Mouse (Mus musculus) heart, postnatal 14 days (tissue): ENCODE measurements around the gene S100a6. TPM values are rescaled to one million over a fixed set of nuclear protein-coding genes. Genes with fewer than 3 reads are reported as not detected.

Source experiments
- DNase-seq, 2 experiments: peaks; one replicate each; pipeline ENCODE4 v3.0.0; 2021 to 2022
- intact Hi-C: fragments of 180-260 bp; cut with DNase I; formaldehyde crosslinking; loops from one replicate; pipeline ENCODE4 v1.15.1; 2025
- long read RNA-seq, 2 experiments: library from polyadenylated mRNA; stranded (forward); transcript quantifications; one replicate each; pipeline ENCODE4 v2.0.0; 2021
- total RNA-seq, 2 experiments: library from RNA; stranded (reverse); gene quantifications; 2 replicates each; pipeline ENCODE4 v1.2.3; 2021

The S100a6 gene
- total RNA-seq = 10 to 100 TPM; 62.2 to 71.0 TPM
- long read RNA-seq, experiment 1, partial matches to known transcripts = 1 of 4 reads
- long read RNA-seq, experiment 1, other reads (novel, unspliced or antisense) = 0 of 4 reads
- long read RNA-seq, experiment 2, transcript S100a6-201 (3 exons, 731 nt) = major isoform, 15 of 15 reads
- long read RNA-seq, experiment 2, partial matches to known transcripts = 0 of 15 reads
- long read RNA-seq, experiment 2, other reads (novel, unspliced or antisense) = 0 of 15 reads

GRCm38 (mm10) chr3:90612728-90613291, at the start of gene S100a6:
TSS of gene S100a6 (plus strand) at chr3:90612882.
- DNase-seq = peak; percentile 73 to 75
- intact Hi-C loops = loop anchor here (10.0 kb wide), 1 partner anchor 198 kb away; no protein-coding TSS in a partner anchor

- intact Hi-C loops = no loop called here
- peak; percentile 27 to 49 for DNase-seq
Observed at GRCm38 (mm10) chr3:90574691-90575090, 38.0 kb upstream of the S100a6 start.

GRCm38 (mm10) chr3:90575320-90575719, 37.4 kb upstream of the S100a6 start:
- intact Hi-C loops = no loop called here
- DNase-seq = no peak

- intact Hi-C loops = no loop called here
- no peak for DNase-seq
Observed at GRCm38 (mm10) chr3:90576351-90577001, 36.2 kb upstream of the S100a6 start.

- intact Hi-C loops = no loop called here
- no peak for DNase-seq
Observed at GRCm38 (mm10) chr3:90579433-90579832, 33.2 kb upstream of the S100a6 start.

GRCm38 (mm10) chr3:90581141-90581540, 31.5 kb upstream of the S100a6 start:
- intact Hi-C loops = loop anchor here (5.0 kb wide), 1 partner anchor 39 kb away; no protein-coding TSS in a partner anchor
- DNase-seq = no peak

DNA sequence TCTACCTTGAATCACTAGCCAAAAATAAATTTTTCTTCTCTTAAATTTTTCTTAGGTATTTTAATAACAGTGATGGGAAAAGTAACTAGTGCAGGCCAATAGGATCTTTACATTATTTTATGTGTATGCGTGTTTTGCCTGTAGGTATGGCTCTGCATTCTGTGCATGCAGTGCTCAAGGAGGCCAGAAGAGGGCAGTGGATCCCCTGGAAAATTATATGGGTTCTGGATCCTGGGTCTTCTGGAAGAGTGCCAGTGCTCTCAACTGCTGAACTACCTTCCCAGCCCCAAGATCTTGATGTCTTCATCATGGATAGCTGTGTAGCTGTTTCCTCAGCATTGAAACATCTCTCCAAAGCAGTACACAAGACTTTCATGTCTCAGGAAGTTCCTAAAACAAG, 30.5 kb upstream of the S100a6 start:
- intact Hi-C loops = loop anchor here (5.0 kb wide), 1 partner anchor 40 kb away; no protein-coding TSS in a partner anchor
- DNase-seq = no peak

GRCm38 (mm10) chr3:90582556-90582955, 30.1 kb upstream of the S100a6 start:
- intact Hi-C loops = loop anchor here (5.0 kb wide), 1 partner anchor 40 kb away; no protein-coding TSS in a partner anchor
- DNase-seq = no peak

DNA sequence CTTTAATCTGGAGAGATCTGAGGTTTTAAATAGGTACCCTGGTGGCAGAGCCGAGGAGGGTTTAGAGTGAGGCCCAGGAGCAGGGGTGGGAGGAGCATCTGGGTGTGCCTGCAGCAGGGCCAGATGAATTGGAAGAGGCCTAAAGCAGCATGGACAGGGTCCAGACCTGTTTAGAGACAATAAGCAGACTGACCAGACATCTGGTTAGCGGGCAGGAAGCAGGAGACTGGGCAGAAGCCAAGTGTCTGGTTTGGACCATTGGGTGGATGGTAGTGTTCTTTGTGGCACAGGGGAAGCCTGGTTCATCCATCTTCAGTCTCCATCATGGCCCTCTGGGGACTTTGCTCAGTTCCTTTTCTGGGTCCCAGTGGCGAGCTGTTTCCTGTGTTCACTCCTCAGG, 28.8 kb upstream of the S100a6 start:
- peak; percentile 36 to 47 for DNase-seq
- intact Hi-C loops = loop anchor here (2.0 to 5.0 kb wide), 2 partner anchors 42 to 59 kb away; no protein-coding TSS in a partner anchor

DNA sequence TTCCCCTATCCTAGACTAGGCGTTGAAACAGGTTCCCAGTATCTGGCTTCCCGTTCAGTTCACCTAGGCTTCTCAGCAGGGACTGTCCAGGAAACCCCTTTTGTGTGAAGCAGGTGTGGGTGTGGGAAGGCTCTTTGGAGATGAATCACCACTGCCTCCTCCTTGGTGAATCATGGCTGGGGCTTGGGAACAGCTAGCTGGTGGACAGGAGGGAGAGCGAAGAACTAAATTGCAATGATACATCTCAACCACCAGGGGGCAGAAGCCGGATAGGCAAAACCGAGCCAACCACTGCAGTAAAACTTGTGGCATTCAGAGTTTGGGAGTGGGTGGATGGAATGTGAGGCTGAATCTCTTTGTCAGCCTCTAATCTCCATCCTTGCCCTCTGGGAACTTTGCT, 27.1 kb upstream of the S100a6 start:
- peak; percentile 68 to 77 for DNase-seq
- intact Hi-C loops = loop anchor here (2.0 to 5.0 kb wide), 2 partner anchors 61 to 67 kb away; partner anchors contain the start of gene S100a7a

DNA sequence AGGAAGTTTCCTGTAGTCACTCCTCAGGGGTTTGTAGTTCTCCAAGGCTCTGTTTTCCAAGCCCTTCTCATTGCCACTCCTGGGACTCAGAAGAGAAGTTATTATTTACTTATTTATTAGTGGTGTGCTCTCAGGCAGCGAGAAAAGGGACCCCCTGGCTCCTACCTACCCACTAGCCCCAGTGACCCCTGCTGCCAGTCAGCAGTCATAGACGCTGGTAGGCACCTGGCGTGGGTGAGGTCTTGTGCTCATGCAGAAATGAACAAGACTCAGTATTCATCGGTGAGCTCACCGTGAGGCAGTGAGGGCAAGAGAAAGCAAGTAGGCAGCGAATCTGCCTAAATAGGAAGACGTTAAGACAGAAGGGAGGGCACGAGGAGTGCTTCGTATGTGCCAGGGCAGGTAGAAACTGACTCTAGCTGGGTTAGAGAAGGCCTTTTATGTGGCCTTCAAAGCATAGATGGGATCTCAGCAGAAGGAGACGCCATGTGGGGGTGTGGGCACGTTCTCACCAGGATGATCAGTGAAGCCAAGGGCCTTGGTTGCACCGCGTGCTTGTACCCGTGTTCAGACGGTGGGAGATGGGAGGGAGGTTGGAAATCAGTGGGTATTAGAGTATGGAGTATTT, 26.6 kb upstream of the S100a6 start:
- no peak for DNase-seq
- intact Hi-C loops = loop anchor here (1.0 to 5.0 kb wide), 2 partner anchors 28 to 66 kb away; partner anchors contain the start of gene S100a7a

GRCm38 (mm10) chr3:90586906-90587305, 25.8 kb upstream of the S100a6 start:
- peak; percentile 67 to 73 for DNase-seq
- intact Hi-C loops = loop anchor here (1.0 to 5.0 kb wide), 2 partner anchors 27 to 65 kb away; partner anchors contain the start of gene S100a7a

DNA sequence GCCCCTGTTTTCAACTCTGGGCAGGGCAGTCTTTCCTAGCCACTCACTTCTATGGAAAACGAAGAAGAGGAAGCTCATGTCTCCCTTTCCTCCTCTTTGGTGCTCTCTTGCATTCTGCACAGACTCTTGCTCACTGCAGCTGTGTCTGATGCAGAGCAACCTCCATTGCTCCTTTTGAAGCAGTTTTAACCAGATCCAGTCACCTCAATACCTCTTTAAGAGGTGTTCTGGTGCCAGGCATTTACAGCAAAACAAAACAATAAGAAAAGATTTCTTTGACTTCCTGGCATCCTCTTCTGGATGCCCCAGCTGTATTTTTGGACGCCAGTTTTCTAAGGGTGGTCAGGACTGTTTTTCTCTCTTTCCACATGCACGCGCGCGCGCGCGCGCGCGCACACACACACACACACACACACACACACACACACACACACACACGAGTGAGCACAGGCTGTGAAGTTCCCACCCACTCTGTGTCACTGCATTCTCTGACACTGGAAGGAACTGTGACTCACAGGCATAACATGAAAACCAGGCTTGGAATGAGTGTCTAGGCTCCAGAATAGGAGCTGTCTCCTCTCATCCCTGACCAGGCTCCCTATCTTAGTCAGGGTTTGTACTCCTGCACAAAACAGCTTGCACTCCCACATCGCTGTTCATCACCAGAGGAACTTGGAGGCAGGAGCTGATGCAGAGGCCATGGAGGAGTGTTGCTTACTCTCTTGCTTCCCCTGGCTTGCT, 25.2 kb upstream of the S100a6 start:
- peak in 1 of 2 experiments; percentile 16 for DNase-seq
- intact Hi-C loops = loop anchor here (5.0 kb wide), 1 partner anchor 65 kb away; the partner anchor contains the start of gene S100a7a

DNA sequence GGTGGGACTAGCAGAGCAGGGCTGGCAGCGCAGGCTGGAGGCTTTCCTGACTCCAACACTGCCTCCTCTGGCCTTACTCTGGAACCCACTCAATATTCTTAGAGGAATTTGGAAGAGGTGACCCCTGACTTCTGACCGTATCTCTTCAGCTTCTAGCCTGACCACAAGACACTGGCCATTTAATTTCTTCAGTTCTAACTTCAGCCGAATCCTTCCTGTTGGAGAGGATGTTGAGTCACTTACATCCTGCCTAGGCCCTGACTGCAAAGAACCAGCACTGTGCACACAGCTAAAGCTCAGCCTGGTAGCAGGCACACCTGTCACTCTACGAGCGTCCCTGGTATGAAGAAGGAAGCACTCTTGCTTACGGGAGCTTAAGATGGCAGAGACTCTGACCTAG, 23.3 kb upstream of the S100a6 start:
- DNase-seq = no peak
- intact Hi-C loops = loop anchor here (5.0 kb wide), 1 partner anchor 63 kb away; the partner anchor contains the start of gene S100a7a

- DNase-seq = no peak
- intact Hi-C loops = loop anchor here (5.0 kb wide), 1 partner anchor 62 kb away; the partner anchor contains the start of gene S100a7a
Observed at GRCm38 (mm10) chr3:90589947-90590346, 22.7 kb upstream of the S100a6 start, which contains the start of gene S100a2. TSS of gene S100a2 (plus strand) at chr3:90590247.

DNA sequence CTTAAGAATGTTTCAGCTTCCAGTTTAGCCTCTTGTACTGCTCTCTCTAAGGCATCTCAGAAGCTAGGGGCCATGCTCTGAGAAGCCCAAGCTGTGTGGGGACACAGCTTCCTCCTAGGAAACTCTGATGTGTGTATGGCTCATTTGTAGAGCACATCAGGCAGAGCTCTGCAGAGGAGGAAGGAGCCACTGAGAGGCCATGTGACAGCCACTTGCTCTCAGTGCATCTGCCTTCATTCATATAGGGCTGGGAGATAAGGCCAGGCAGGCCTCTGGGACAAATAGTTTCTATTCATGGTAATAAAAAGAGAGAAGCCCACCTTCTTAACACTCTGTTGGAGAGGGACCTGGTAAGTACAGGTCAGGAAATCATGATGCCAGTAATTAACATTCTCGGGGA, 18.2 kb upstream of the S100a6 start:
- intact Hi-C loops = no loop called here
- DNase-seq = no peak

DNA sequence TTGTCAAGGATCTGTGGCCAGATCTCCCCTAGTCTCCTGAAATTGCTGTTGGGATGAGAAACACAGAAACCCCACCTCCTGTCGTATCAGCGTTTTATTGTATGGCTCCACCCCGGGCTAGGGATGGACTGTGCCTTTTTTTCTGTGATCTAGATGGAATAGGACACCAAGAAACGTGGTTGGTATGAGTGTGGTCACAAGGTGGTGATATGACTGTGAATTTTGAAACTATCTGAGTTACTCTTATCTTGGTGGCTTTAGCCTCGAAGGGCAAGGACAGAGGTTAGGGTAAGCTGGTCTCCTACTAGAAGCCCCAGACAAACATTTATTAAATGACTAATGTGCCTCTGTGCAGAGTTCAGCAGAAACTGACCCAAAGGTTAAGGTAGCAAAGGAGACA, 17.1 kb upstream of the S100a6 start:
- intact Hi-C loops = no loop called here
- no peak for DNase-seq

DNA sequence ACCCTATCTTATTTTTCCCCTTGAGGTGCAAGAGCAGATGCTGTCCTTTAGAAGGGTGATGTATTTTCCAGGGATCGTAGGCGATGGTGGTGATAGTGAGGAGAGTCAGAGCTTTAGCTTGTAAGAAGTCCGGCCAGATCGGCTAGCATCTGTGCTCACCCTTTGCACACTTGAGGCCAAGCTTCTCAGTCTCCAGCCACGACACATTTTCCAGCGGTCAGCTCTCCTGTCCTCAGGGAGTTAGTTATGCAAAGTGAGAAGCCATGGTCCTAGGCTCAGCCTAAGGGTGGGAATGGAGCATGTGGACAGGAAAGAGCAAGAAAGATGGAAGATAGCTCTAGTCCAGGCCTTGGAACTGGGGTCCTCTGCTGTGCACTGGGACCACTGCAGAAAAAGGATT, 15.9 kb upstream of the S100a6 start:
- no peak for DNase-seq
- intact Hi-C loops = no loop called here

DNA sequence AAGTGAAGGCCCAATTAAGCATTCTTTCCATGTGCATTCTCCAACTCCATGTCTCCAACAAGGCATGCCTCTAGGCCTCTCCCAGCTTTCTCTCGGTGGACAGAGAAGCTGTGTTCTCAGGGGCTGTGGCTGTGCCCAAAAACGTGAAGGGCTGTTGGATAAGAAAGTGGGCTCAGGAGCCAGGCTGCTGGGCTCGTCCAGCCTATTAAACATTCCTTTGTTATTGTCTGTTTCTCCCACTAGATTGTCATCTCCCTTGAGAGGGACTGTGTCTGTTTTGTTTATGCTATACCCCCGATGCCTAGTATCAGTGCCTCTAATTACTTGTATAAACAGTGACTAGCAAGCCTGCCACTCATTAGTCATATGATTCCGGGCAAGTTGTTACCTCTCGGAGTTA, 14.9 kb upstream of the S100a6 start:
- intact Hi-C loops = no loop called here

DNA sequence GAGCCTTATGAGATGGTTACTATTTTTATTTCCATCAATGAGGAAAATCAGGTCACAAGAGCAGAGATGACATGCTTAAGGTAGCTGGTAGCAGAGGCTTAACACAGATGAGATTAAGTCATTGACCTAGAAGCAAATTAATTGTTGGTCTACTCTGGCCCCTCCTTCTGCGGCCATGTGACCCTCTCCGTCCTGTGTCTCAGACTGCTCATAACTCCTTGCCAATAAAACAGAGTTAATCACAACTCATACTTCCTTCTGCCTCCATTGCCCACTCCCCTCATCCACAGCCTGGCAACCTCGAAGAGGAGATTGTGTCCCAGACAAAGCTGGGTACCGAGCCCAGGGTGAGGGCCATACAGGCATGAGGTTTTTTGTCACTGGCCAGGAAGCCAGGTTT, 14.5 kb upstream of the S100a6 start:
- intact Hi-C loops = no loop called here
- no peak for DNase-seq

More for the DNA sequence above, 14.9 kb upstream of the S100a6 start:
- no peak for DNase-seq
